Mouse (Mus musculus) adrenal gland, adult 18-20 months (tissue): ENCODE data around the gene Armcx4. TPM values are rescaled to one million over a fixed set of nuclear protein-coding genes. Genes with fewer than 3 reads are reported as not detected.

ENCODE experiments used
- DNase-seq, 2 experiments: peaks; one replicate each; pipeline ENCODE4 v3.0.0; 2021 to 2022; ENCODE audit warnings: low spot score in 2 of 2
- total RNA-seq, 2 experiments: library from RNA; stranded (reverse); gene quantifications; 1 replicate in 1 of 2; 2 replicates in 1 of 2; pipeline ENCODE4 v1.2.3; 2021

Gene Armcx4
- total RNA-seq, 2 experiments from 2014 or later: 6.6 to 12.5 TPM

- no peak for DNase-seq
Measured at GRCm38 (mm10) chrX:134741862-134742261, 55.5 kb downstream of the Armcx4 start.

Other genes with a start within 250 kb of the Armcx4 start
- not detected for gene Taf7l, start 210.0 kb upstream of the Armcx4 start, total RNA-seq
- gene Timm8a1, start 144.7 kb upstream of the Armcx4 start, total RNA-seq: 10 to 100 TPM; 31.3 to 36.7 TPM
- 1 to 10 TPM in 1 of 2 experiments, under 1 TPM in 1; 0.93 to 1.9 TPM for gene Btk, start 102.9 kb upstream of the Armcx4 start, total RNA-seq
- gene Rpl36a, start 100.9 kb upstream of the Armcx4 start, total RNA-seq: 100 to 1,000 TPM; 229 to 239 TPM
- 10 to 100 TPM; 13.0 to 13.1 TPM for gene Gla, start 85.4 kb upstream of the Armcx4 start, total RNA-seq
- 100 to 1,000 TPM; 114 to 120 TPM for gene Hnrnph2, start 85.3 kb upstream of the Armcx4 start, total RNA-seq
- gene Armcx1, start 31.4 kb downstream of the Armcx4 start, total RNA-seq: 10 to 100 TPM; 14.9 to 16.2 TPM
- 1 to 10 TPM; 6.0 to 8.8 TPM for gene Armcx6, start 64.9 kb downstream of the Armcx4 start, total RNA-seq
- 10 to 100 TPM; 49.9 to 53.5 TPM for gene Armcx3, start 70.1 kb downstream of the Armcx4 start, total RNA-seq
- gene Armcx2, start 122.7 kb downstream of the Armcx4 start, total RNA-seq: 10 to 100 TPM; 26.2 to 39.3 TPM